Mouse (Mus musculus): ENCODE data around the gene Flot1.

Gene Flot1

DNA sequence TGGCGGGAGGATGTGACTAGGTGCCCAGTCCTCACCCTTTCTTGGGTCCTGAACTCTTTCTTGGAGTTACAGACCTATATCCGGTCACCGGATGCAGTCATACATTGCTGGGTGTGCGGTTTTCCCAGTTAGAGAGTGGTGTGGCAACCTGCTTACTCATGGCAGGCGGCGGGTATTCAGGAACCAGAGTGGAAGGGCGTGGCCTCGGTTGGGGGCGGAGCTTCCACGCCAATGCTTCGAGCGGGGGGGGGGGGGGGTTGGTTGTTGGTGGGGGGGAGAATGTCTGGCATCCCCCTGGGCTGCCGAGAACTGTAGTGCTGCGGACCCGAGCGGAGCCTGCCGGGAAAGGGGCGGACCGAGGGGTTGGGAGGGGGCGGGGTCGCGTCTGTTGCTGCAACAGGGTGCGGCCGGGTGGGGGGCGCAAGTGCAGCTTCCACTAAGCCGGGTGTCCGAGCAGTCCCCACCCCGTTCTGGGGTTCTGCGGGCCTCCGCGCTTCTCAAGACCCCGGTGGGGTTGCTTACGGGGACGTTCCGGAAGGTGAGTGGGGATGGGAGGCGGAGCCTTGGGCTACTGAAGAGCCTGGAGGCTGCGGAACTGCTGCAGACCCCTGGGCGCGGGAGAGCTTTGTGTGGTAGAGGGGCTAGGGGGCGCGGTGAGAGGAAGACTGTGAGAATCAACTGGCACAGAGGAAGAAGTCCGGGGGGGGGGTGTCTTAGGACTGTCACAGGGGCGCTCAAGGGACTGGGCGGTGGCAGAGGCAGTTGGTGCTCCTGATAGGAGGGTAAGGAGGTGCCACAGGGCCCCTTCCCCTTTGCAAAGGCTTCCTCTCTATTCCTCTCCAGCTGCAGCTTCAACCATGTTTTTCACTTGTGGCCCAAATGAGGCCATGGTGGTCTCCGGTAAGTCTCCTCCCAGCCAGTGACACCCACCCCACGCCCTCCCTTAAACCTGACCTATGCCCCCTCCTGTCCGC lies at the start of gene Flot1:
Gene Flot1 (plus strand): TSS at position 267 of the 974 bp plus-strand sequence.
- DNase-seq (ENCODE audit: low spot score in 2 of 2) = peak; percentile 60 to 63

DNA sequence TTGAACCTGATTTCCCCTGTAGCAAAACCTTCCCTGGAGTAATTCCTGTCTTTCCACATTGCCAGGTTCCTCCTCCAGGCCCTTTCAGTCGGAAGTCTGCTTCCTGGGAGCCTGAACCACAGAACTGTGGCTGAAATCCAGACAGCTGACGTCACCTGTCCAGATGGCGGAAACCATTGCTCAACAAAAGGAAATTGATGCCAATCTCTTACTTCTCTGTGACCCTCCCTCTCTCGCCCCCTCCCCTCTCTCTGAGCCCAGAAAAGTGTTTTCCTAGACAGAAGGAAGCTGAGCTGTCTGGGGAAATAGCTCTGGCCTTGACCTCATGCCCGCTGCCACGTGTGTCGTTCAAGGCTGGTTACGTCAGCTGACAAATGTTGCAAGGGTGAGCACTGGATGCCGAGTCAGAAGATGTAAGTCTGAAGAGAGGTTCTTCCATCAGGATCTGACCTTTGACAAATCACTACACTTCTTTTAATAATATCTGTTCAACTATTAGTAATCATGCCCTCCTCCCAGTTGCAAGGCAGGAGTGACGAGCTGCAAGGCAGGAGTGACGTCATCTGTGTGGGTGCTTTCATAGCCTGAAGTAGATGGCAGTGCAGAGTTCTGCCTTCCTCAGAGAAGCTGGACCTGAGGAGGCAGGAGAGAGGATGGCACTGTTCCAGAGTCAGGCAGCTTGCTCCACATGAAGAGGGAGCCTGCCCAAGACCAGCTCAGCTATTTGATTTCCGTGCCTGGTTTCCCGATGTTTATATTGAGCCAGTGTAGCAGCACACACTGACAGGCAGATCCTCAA lies 46.0 kb upstream of the Flot1 start:
- DNase-seq (ENCODE audit: low spot score in 2 of 2) = peak; percentile 56 to 73

DNA sequence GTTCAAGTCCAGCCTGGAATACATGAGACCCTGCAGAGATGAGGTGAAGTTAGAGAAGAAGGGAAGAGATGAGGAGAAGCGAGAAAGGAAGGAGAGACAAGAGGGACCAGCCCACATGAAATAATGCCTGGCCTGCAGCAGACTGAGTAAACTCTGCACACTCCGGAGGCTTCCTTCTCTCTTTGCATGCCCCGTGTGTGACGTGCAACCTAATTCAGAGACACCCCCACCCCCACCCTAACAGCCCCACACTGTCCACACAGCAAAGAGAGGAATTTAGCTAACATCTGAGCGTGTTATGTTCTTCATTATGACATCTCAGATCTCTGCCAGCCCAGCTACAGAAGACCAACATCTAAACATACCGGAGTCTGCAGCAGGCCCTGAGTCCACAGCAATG lies 44.1 kb upstream of the Flot1 start:
- DNase-seq (ENCODE audit: low spot score in 2 of 2) = no peak

GRCm38 (mm10) chr17:35779466-35780205 lies 43.4 kb upstream of the Flot1 start:
- no peak for DNase-seq (ENCODE audit: low spot score in 2 of 2)

DNA sequence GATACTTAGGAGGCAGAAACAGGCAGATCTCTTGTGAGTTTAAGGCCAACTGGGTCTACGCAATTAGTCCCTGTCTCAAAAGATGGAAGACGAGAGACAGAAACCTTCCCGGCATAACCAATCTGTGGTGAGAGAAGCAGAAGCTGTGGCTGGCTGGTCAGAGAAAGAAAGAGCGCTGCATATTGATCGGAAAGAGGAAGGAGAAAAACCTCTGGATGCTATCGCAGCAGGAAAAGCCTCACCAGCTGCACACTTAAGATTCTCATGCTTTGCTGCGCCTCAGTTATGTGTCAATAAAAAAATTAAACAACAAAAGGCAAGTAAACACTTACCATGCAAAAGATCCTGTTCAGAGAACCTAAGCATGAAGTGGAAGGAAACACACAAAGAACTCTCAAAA lies 42.7 kb upstream of the Flot1 start:
- DNase-seq (ENCODE audit: low spot score in 2 of 2) = no peak

DNA sequence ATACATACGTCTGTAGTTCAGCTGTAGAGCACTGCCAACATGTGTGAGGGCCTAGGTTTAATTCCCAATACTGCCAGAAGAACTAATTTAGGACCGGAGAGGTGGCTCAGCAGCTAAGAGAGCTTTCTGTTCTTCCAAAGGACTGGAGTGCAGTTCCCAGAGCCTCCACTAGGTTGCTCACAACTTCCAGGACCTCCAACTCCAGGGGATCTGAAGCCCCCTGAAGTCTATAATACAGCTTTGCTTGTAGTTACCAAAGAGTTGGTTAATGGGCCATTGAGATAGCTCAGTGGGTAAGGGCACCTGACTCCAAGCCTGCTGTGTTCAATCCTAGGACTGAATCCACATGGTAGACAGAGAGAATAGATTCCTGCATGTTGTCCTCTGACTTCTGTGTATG lies 40.6 kb upstream of the Flot1 start:
- no peak for DNase-seq (ENCODE audit: low spot score in 2 of 2)

GRCm38 (mm10) chr17:35782924-35783323 lies 40.1 kb upstream of the Flot1 start:
- DNase-seq (ENCODE audit: low spot score in 2 of 2) = no peak

DNA sequence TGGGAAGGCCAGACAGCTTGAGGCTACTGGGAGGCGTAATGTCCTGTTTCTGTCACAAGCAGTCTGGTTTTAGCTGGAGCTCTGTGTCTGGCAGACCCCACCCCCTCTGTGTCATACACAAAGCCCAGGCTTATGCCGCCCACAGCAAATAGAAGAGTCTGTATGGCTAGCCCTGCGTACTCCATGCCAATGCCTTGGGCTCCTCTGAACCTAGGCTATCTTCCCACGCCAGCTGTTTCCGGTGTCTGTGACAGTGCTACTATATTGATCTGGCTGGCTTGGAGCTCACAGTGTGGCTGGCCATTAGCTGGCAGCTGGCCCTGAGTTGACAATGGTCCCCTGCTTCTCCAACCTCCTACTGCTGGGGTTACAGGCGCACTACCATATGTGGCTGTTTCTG lies 39.1 kb upstream of the Flot1 start:
- DNase-seq (ENCODE audit: low spot score in 2 of 2) = no peak

GRCm38 (mm10) chr17:35785140-35785539 lies 37.9 kb upstream of the Flot1 start:
- DNase-seq (ENCODE audit: low spot score in 2 of 2) = no peak

- no peak for DNase-seq (ENCODE audit: low spot score in 2 of 2)
Observed at GRCm38 (mm10) chr17:35787493-35787892, 35.5 kb upstream of the Flot1 start.

DNA sequence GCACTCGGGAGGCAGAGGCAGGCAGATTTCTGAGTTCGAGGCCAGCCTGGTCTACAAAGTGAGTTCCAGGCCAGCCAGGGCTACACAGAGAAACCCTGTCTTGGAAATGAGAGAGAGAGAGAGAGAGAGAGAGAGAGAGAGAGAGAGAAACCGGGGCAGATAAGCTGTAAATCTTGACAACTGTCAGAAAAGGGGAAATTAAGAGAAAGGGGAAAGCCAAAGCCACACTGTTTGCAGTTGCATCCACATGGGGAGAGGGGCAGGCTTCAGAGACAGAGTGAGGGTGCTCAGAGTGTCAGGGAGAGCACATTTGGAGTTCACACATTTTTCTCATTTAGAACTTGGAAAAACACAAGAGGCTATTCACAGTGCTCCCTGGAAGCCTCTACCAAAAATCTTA lies 35.0 kb upstream of the Flot1 start:
- DNase-seq (ENCODE audit: low spot score in 2 of 2) = no peak

DNA sequence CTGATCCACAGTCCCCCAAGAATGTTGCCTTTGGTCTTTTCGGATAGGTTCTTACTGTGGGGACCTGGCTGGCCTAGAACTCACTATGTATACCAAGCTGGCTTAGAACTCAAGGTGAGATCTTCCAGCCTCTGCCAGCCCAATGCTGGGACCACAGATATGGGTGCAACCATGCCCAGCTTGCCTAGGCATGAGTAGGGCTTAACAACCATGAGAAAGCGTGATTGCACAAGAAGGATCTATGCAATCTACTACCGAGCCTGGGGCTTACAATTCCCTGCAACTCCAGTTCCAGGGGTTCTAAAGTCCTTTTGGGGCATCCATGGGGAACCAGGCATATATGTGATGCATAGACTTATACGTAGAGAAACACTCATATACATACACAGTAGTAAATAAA lies 32.1 kb upstream of the Flot1 start:
- no peak for DNase-seq (ENCODE audit: low spot score in 2 of 2)

DNA sequence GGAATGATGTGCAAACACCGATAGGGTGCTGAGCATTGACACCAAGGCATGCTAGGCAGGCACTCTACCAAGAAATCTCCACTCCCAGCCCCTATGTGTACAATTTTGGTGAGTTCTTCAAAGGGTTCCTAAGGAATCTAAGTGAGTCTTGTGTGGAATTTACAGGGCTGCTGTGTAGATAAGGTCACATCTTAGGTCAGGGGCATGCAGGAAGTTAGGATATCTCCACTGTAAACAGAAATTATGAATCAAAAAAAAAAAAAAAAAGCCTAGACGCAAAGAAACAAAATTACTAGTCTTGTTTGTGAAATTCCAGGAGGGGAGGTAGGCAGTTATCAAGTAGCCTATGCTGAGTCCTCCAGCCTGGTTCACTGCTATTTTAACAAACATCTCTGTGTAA lies 30.2 kb upstream of the Flot1 start:
- DNase-seq (ENCODE audit: low spot score in 2 of 2) = no peak

DNA sequence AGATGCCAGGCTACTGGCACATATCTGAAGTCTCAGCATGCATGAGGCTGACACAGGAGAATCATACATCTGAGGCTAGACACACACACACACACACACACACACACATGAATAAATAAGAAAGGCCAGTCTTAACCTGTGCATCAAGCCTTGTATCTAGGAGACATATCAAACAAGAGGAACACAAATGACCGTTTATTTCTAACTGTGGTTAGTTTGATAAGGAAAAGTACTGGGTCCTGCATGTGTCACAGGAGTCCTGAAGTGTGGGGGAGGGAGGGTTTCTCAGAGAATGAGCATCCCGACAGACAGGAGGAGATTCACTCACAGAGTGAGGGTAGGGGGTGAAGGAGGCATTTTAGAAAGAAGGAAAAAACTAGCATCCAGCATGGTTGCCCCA lies 27.9 kb upstream of the Flot1 start:
- DNase-seq (ENCODE audit: low spot score in 2 of 2) = no peak

- DNase-seq (ENCODE audit: low spot score in 2 of 2) = no peak
Observed at GRCm38 (mm10) chr17:35795656-35796055, 27.4 kb upstream of the Flot1 start.

- no peak for DNase-seq (ENCODE audit: low spot score in 2 of 2)
Observed at GRCm38 (mm10) chr17:35796835-35797234, 26.2 kb upstream of the Flot1 start.

- DNase-seq (ENCODE audit: low spot score in 2 of 2) = no peak
Observed at GRCm38 (mm10) chr17:35800905-35801304, 22.1 kb upstream of the Flot1 start.

DNA sequence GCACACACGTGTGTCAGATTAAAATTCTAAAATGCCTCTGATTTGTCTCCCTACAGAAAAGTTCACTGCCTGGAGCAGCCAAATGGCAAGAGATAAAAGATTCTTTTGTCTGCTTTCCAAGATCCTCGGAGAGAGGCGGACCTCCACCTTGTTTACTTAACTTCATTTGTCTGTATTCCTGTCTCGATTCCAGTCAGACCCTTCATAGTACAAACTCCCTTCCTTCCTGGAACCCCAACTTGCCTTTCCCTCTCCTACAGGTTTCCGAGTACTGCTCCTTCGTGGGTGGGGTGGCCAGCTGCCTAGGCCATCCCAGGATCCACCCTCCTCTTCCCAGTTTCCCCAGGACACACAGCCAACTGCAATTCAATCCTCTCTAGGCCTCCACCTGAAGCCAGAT lies 20.0 kb upstream of the Flot1 start:
- no peak for DNase-seq (ENCODE audit: low spot score in 2 of 2)

GRCm38 (mm10) chr17:35803858-35804399 lies 19.1 kb upstream of the Flot1 start:
- DNase-seq (ENCODE audit: low spot score in 2 of 2) = no peak

DNA sequence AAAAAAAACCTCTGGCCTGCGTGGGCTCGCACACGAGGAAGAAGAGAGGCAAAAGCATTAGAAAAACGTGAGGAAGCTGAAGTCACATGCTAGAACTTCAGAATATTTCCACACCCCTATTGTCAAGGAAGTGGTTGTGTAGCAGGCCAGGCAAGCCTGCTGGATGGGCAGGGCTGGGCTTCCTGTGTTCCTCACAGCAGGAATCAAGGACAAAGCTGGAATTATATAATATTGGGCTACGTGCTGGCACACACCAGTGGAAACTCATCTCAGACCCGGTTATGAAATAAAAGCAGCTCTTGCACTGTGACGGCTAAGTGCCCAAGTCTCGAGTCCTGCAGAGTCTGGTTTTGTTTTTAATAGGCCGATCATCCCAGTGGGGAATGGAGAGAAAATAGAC lies 15.0 kb upstream of the Flot1 start:
- DNase-seq (ENCODE audit: low spot score in 2 of 2) = no peak

DNA sequence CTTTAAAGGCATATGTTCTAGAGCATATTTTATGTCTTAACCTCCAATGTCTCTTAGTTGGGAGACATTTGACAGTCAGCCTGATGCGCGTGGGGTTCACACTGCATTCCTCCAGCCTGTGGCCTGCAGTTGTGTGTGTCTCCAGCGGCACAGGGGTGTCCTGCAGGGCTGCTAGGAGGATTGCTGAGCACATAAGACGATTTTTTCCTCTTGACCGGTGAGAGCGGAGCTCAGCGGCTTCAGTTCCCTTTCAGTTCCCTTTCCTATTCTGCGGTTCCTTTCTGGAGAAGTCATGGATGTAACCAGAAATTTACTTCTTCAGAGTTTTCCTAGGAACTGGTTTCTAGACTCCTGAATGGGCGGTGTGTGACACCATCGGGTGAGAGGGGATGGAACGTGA lies 13.6 kb upstream of the Flot1 start:
- no peak for DNase-seq (ENCODE audit: low spot score in 2 of 2)
